Mouse (Mus musculus) midbrain, embryonic 16.5 days (tissue): ENCODE data around the gene Hist1h2bh. TPM values are rescaled to one million over a fixed set of nuclear protein-coding genes. Genes with fewer than 3 reads are reported as not detected.
"Not testable (repeated sequence)": the region's sequence is repeated elsewhere in the genome, so short reads cannot be mapped to it uniquely, and the experiment has no call there.

Experiments used
- ATAC-seq: fragments of 200-750 bp; cut with Nextera tagmentation; 2 replicates; pipeline ENCODE4 v1.8.0; 2017; ENCODE audit warnings: moderate TSS enrichment
- H3K27ac ChIP-seq: fragments of 300-500 bp; sonication (generic); 2 replicates; pipeline ENCODE4 v1.5.1; 2014; ENCODE audit warnings: mild to moderate bottlenecking, low read length, mixed read lengths
- H3K27me3 ChIP-seq: fragments of 300-500 bp; sonication (generic); 2 replicates; pipeline ENCODE4 v1.6.1; 2014; ENCODE audit warnings: low read depth, low read length, mixed read lengths; ENCODE audit not compliant: control insufficient read depth, insufficient read depth
- H3K36me3 ChIP-seq: fragments of 300-500 bp; sonication (generic); 2 replicates; pipeline ENCODE4 v1.6.1; 2014; ENCODE audit warnings: mild to moderate bottlenecking, low read length, moderate library complexity, mixed read lengths; ENCODE audit not compliant: control insufficient read depth, insufficient read depth
- H3K4me1 ChIP-seq: fragments of 300-500 bp; sonication (generic); 2 replicates; pipeline ENCODE4 v1.6.1; 2014; ENCODE audit warnings: mild to moderate bottlenecking, low read length, mixed read lengths; ENCODE audit not compliant: control insufficient read depth, insufficient read depth
- H3K4me2 ChIP-seq: fragments of 300-500 bp; sonication (generic); 2 replicates; pipeline ENCODE4 v1.6.1; 2014; ENCODE audit warnings: mild to moderate bottlenecking, low read length, mixed read lengths
- H3K4me3 ChIP-seq: fragments of 300-500 bp; sonication (generic); 2 replicates; pipeline ENCODE4 v1.5.1; 2014; ENCODE audit warnings: low read depth, mild to moderate bottlenecking, low read length, moderate library complexity, mixed read lengths
- H3K9ac ChIP-seq: fragments of 300-500 bp; sonication (generic); 2 replicates; pipeline ENCODE4 v1.6.1; 2014; ENCODE audit warnings: low read depth, low read length, mixed read lengths
- H3K9me3 ChIP-seq: fragments of 300-500 bp; sonication (generic); replicated peaks from 2 replicates; pipeline ENCODE4 v1.6.1; 2014; ENCODE audit warnings: mild to moderate bottlenecking, low read length, mixed read lengths; ENCODE audit not compliant: control insufficient read depth, poor library complexity, severe bottlenecking
- WGBS: fragments of 180-500 bp; shearing (Covaris S2); extraction: QIAGEN DNeasy Blood & Tissue Kit; methylation state at CpG from one replicate; pipeline ENCODE4 v1.1.7; 2014; 5-methylcytosine and 5-hydroxymethylcytosine counted together
- polyA plus RNA-seq: library from polyadenylated mRNA; unstranded; fragments of >200 nt; fragmentation: Nextera tagmentation; extraction: Ambion mirVana; gene quantifications from 2 replicates; pipeline ENCODE4 v1.2.1, GENCODE M21; 2015

Hist1h2bh gene
- polyA plus RNA-seq = 0.27 TPM in 1 of 2 replicates, not detected in the other

GRCm38 (mm10) chr13:23542999-23543607 is at the start of gene Hist1h2bh:
Gene Hist1h2bh, minus strand, starts transcription at chr13:23543392.
- H3K36me3 ChIP-seq, H3K27me3 ChIP-seq, H3K9me3 ChIP-seq, H3K4me1 ChIP-seq: not testable (repeated sequence)
- H3K4me3 ChIP-seq = peak within 1 kb of the TSS; percentile 48
- under 1% methylated on average over 27 of the region's 42 CpGs for WGBS
- H3K4me2 ChIP-seq = peak within 1 kb of the TSS; percentile 83
- H3K9ac ChIP-seq = peak within 1 kb of the TSS; percentile 49
- ATAC-seq = peak; percentile 90
- H3K27ac ChIP-seq = peak within 1 kb of the TSS; percentile 75

GRCm38 (mm10) chr13:23592614-23593013 is 49.4 kb upstream of the Hist1h2bh start:
- no peak for ATAC-seq
- 85% methylated on average over 7 of the region's 7 CpGs for WGBS

GRCm38 (mm10) chr13:23591886-23592285 is 48.7 kb upstream of the Hist1h2bh start:
- H3K36me3 ChIP-seq, H3K9me3 ChIP-seq, ATAC-seq, H3K4me3 ChIP-seq, H3K4me2 ChIP-seq, H3K27me3 ChIP-seq, H3K9ac ChIP-seq, H3K27ac ChIP-seq, H3K4me1 ChIP-seq: not testable (repeated sequence)
- 90% methylated on average over 7 of the region's 7 CpGs for WGBS

More at GRCm38 (mm10) chr13:23592614-23593013, 49.4 kb upstream of the Hist1h2bh start:
- Histone ChIP-seq H3K9me3 (no peaks in the 10 kb centered on the region), H3K27ac (no peak overlapping the region), H3K9ac (no peak overlapping the region), H3K4me3 (no peak overlapping the region), H3K4me1 (no peaks in the 10 kb centered on the region), H3K27me3 (no peaks in the 10 kb centered on the region), H3K4me2 (no peak overlapping the region), H3K36me3 (no peaks in the 10 kb centered on the region)

GRCm38 (mm10) chr13:23591206-23591605 is 48.0 kb upstream of the Hist1h2bh start:
- Histone ChIP-seq H3K4me1 (peaks cover 5% of the 10 kb centered on the region), H3K27me3 (no peaks in the 10 kb centered on the region), H3K9me3 (no peaks in the 10 kb centered on the region), H3K27ac (no peak overlapping the region), H3K9ac (no peak overlapping the region), H3K4me3 (no peak overlapping the region), H3K4me2 (no peak overlapping the region), H3K36me3 (no peaks in the 10 kb centered on the region)
- ATAC-seq = no peak
- 97% methylated on average over 7 of the region's 7 CpGs for WGBS

GRCm38 (mm10) chr13:23586940-23587225 is 43.7 kb upstream of the Hist1h2bh start:
- H3K27me3 ChIP-seq = no peaks in the 10 kb centered on the region
- no peaks in the 10 kb centered on the region for H3K36me3 ChIP-seq
- H3K4me2 ChIP-seq = peak overlapping the region; percentile 54
- WGBS = 3% methylated on average over 1 of the region's 1 CpGs
- ATAC-seq = no peak
- H3K27ac ChIP-seq = no peak overlapping the region; the same call in 1 of the 2 replicates
- peaks cover 22% of the 10 kb centered on the region for H3K4me1 ChIP-seq
- H3K4me3 ChIP-seq = no peak overlapping the region
- H3K9ac ChIP-seq = no peak overlapping the region
- H3K9me3 ChIP-seq = no peaks in the 10 kb centered on the region

- ATAC-seq = no peak
- Histone ChIP-seq H3K9ac (peak overlapping the region; percentile 28; the same call in 1 of the 2 replicates), H3K4me1 (peaks cover 24% of the 10 kb centered on the region), H3K27ac (peak overlapping the region; percentile 60), H3K36me3 (no peaks in the 10 kb centered on the region), H3K4me3 (peak overlapping the region; percentile 24), H3K4me2 (peak overlapping the region; percentile 91), H3K27me3 (no peaks in the 10 kb centered on the region), H3K9me3 (no peaks in the 10 kb centered on the region)
- whole genome bisulfite sequencing = 2% methylated on average over 22 of the region's 22 CpGs
Observed at GRCm38 (mm10) chr13:23586099-23586939, 43.1 kb upstream of the Hist1h2bh start.

DNA sequence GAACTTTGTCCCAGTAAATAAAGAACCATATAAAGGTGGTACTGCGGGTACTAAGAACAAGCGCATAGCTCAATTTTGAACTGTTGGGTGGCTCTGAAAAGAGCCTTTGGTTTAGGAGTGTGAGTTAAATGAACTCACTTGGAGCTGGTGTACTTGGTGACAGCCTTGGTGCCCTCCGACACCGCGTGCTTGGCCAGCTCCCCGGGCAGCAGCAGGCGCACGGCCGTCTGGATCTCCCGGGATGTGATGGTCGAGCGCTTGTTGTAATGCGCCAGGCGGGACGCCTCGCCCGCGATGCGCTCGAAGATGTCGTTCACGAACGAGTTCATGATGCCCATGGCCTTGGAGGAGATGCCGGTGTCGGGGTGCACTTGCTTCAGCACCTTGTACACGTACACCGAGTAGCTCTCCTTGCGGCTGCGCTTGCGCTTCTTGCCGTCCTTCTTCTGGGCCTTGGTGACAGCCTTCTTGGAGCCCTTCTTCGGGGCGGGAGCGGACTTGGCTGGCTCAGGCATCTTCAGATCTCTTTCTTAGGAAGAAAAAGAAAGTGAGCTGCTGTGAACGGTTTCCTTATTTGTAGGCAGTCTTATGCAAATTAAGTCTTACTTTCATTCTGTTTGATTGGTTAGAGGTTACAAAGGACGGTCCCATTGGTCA is 42.4 kb upstream of the Hist1h2bh start:
- not testable (repeated sequence) for H3K27me3 ChIP-seq, H3K9me3 ChIP-seq, H3K36me3 ChIP-seq
- peak; percentile 91 for ATAC-seq
- Histone ChIP-seq H3K27ac (peak overlapping the region; percentile 94), H3K4me3 (peak overlapping the region; percentile 54), H3K9ac (peak overlapping the region; percentile 71), H3K4me2 (peak overlapping the region; percentile 91), H3K4me1 (peaks cover 26% of the 10 kb centered on the region)
- WGBS = 0% methylated on average over 15 of the region's 36 CpGs

DNA sequence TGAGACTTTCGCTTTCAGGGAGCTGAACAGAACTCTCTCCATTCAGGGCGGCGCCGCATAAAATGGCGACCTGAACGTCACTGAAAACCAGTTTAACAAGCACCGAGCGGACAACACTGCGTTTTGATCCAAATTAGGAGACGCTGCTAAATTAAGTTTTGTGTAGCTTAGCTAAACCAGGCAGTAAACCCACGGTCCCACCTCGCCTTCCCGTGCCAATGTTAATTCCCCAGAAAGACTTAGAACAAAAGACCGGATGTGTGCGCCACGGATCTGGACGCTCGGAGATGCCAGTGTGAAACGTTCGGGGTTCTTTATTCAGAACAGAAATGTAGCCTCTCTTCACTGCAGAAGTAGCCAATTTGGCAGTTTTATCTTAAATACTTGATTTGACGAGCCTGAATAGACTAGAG is 41.8 kb upstream of the Hist1h2bh start:
- Histone ChIP-seq H3K4me1 (peaks cover 26% of the 10 kb centered on the region), H3K4me2 (peak overlapping the region; percentile 91), H3K36me3 (no peaks in the 10 kb centered on the region), H3K9me3 (no peaks in the 10 kb centered on the region), H3K27me3 (no peaks in the 10 kb centered on the region), H3K9ac (peak overlapping the region; percentile 71), H3K4me3 (peak overlapping the region; percentile 54), H3K27ac (peak overlapping the region; percentile 94)
- WGBS = under 1% methylated on average over 21 of the region's 21 CpGs
- ATAC-seq = no peak

GRCm38 (mm10) chr13:23584331-23584730 is 41.1 kb upstream of the Hist1h2bh start:
- peak overlapping the region; percentile 54 for H3K4me3 ChIP-seq
- H3K36me3 ChIP-seq = no peaks in the 10 kb centered on the region
- no peaks in the 10 kb centered on the region for H3K27me3 ChIP-seq
- no peak for ATAC-seq
- H3K9me3 ChIP-seq = no peaks in the 10 kb centered on the region
- peak overlapping the region; percentile 91 for H3K4me2 ChIP-seq
- peaks cover 26% of the 10 kb centered on the region for H3K4me1 ChIP-seq
- H3K27ac ChIP-seq = peak overlapping the region; percentile 94
- H3K9ac ChIP-seq = no peak overlapping the region; the same call in 1 of the 2 replicates
